In the genomic region with DNA sequence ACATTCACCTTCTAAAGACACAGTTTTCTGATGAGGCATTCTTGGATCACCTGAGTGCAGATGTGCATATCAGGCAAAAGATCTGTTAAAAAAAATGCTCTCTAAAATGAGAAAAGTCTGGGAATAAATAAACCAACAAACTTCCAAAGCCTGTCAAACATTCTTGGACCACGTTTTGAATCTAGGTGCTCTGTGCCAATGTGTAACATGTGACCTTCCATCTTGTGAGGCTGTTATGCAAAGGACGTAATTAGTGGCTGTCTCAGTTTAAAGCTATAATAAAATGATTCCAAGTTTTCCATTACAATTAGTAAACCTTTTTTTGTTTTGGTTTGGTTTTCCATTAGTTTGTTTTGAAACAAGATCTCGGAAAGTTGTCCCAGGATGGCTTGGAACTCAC, we compare ENCODE assay signal across 24 mouse cellular contexts.
"Had no signal": no experiment of that assay in that cellular context is flagged by ENCODE, and none has a peak within 500 bp of the region (broad histone marks: within the 10 kb centered on the region; RNA-seq: fewer than 3 reads in every experiment).

No protein-coding gene starts in this region.

- DNase-seq: gastrocnemius, adult 2 months; gastrocnemius, postnatal 10 days; gastrocnemius, postnatal 25 days; heart, adult 2 months; heart, postnatal 14 days; heart, postnatal 36 days; kidney, adult 11 months; kidney, postnatal 25 days; layer of hippocampus, adult 9-11 months; layer of hippocampus, postnatal 36 days; left cerebral cortex, postnatal 4 days had no signal

- ATAC-seq: hindbrain, postnatal 0 days; intestine, embryonic 16.5 days; liver, embryonic 12.5 days had no signal

- H3K4me3 ChIP-seq: gastrocnemius, adult 2 months; heart, adult 2 months; heart, embryonic 13.5 days; heart, embryonic 15.5 days; hindbrain, embryonic 13.5 days; hindbrain, embryonic 15.5 days; kidney, embryonic 15.5 days; limb, embryonic 13.5 days; limb, embryonic 15.5 days; liver, embryonic 12.5 days had no signal

- H3K36me3 ChIP-seq: heart, embryonic 15.5 days; kidney, embryonic 15.5 days; liver, embryonic 12.5 days had no signal

- H3K27me3 ChIP-seq: heart, embryonic 13.5 days; heart, embryonic 15.5 days; hindbrain, embryonic 13.5 days; hindbrain, embryonic 15.5 days; kidney, embryonic 15.5 days; limb, embryonic 13.5 days; limb, embryonic 15.5 days; liver, embryonic 12.5 days had no signal

- H3K9ac ChIP-seq: heart, embryonic 13.5 days; heart, embryonic 15.5 days; hindbrain, embryonic 13.5 days; hindbrain, embryonic 15.5 days; kidney, embryonic 15.5 days; limb, embryonic 13.5 days; limb, embryonic 15.5 days; liver, embryonic 12.5 days; liver, embryonic 14.5 days had no signal

- H3K4me1 ChIP-seq: heart, embryonic 13.5 days; heart, embryonic 15.5 days; kidney, embryonic 15.5 days; limb, embryonic 13.5 days; limb, embryonic 15.5 days; liver, embryonic 12.5 days had no signal

- H3K4me2 ChIP-seq: heart, embryonic 11.5 days; heart, embryonic 13.5 days; heart, embryonic 15.5 days; hindbrain, embryonic 13.5 days; hindbrain, embryonic 15.5 days; kidney, embryonic 15.5 days; limb, embryonic 13.5 days; limb, embryonic 15.5 days; liver, embryonic 12.5 days had no signal

- H3K27ac ChIP-seq: gastrocnemius, adult 2 months; heart, adult 2 months; heart, embryonic 13.5 days; heart, embryonic 15.5 days; hindbrain, embryonic 13.5 days; hindbrain, embryonic 15.5 days; hindbrain, postnatal 0 days; kidney, embryonic 15.5 days; kidney, postnatal 0 days; limb, embryonic 13.5 days; limb, embryonic 15.5 days; liver, embryonic 12.5 days; liver, embryonic 14.5 days had no signal

- H3K9me3 ChIP-seq: heart, embryonic 15.5 days; hindbrain, embryonic 13.5 days; hindbrain, embryonic 15.5 days; kidney, embryonic 15.5 days; limb, embryonic 15.5 days had no signal
